Mouse (Mus musculus): ENCODE measurements around the gene Rnf166.

The Rnf166 gene

DNA sequence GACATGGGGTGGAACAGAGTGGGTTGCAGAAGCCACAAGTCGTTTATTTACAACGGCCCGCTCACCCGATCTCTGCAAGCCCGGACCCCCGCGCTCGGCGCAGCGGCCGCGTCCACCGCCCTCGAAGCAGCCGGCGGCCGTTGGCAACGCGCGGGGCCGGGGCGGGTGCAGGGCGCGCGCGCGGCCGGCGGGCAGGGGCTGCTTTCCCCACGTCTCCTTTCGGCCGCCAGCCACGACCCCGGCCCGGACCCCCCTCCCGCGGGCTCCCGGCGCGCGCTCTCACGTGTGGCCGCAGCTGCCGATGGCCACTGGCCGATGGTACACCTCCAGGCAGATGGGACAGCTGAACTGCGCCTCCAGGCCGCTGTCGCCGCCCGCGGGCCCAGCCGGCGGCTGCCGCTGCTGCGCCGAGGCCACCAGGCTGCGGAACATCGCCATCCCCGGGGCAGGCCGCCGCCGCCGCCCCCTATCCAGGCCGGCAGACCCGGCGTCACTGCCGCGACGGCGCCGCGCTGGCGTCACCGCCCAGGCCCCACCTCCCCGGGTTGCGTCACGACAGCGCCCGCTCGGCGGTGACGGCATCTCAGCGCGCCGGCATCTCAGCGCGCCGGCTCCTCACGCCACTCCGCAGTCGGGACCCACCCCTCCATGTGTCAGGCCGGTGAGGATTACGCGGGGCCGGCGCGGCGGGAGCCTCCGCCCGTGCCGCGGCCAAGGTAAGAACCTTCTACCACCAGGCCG is at the start of gene Rnf166, which contains the start of gene Ctu2:
Gene Rnf166 (minus strand): TSS at position 485 of the 741 bp plus-strand sequence.
Gene Ctu2 (plus strand): TSS at position 564 of the 741 bp plus-strand sequence.
- DNase-seq: peak; percentile 95

DNA sequence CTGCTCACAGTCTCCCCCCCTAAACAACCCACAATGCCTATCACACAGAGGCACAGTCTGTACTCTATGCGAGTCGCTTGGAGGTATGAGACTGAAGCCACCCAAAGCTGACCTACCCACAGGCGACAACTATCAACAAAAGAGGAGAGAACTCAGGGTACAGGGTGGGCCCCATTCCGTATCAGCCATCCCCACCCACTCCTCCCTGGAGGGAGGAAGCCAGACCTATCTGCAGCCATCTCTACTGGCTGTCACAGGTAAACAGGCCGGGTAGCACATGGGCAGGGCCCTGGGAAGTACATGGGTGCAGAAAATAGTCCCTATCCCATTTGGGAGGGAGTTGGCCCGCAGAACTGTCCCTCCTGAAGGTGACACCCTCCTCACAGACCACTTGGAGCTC is 49.1 kb upstream of the Rnf166 start:
- DNase-seq: no peak

DNA sequence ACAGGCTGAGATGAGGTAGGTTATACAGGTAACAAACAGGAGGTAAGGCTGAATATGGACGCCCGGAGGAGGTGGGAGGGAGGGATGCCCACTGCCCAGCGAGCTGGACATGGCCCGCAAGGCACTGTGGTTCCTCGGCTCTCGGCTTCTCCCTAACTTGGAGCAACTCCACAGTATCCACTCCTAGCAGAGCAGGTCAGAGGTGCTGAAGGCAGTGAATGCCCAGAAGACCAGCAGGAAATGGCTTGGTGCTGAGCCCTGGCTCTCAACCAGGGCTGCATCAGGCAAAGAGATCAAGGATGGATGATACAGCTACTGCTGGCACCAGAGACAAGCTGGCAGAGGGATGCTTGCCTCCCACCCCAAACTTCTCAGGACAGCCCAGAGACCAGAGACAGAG is 48.6 kb upstream of the Rnf166 start:
- DNase-seq: no peak

DNA sequence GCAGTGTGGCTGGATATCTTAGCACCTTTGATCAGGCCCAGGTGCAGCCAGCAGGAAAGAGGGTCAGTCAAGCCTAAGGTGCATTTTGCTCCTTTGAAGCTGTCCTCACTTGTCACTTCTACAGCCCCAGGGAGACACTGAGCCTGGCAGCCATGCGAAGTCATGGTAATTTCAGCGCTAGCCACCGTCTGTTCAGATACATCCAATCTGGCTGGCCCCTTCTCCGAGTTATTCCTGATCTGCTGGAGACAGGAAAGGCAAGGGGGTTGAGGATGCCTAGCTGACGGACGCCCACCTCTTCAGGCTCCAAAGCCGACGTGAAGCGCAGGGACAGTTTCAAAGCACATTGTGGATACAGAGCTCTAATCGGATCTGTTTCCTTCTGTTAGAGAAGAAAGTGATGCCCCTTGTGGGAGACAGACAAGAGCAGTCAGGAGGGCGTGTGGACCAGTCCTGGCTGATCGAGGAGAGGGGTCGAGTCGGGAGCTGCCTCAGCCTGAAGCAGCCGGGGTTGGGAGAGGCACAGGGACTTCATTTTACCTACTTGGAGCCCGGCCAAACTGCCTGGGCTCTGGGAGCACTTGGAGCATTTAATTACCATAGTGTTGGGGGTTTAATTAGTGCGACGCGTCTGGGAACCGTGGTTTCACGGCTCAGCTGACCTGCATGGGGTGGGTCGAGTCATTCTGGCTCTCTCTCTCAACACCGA is 47.9 kb upstream of the Rnf166 start:
- DNase-seq: no peak

DNA sequence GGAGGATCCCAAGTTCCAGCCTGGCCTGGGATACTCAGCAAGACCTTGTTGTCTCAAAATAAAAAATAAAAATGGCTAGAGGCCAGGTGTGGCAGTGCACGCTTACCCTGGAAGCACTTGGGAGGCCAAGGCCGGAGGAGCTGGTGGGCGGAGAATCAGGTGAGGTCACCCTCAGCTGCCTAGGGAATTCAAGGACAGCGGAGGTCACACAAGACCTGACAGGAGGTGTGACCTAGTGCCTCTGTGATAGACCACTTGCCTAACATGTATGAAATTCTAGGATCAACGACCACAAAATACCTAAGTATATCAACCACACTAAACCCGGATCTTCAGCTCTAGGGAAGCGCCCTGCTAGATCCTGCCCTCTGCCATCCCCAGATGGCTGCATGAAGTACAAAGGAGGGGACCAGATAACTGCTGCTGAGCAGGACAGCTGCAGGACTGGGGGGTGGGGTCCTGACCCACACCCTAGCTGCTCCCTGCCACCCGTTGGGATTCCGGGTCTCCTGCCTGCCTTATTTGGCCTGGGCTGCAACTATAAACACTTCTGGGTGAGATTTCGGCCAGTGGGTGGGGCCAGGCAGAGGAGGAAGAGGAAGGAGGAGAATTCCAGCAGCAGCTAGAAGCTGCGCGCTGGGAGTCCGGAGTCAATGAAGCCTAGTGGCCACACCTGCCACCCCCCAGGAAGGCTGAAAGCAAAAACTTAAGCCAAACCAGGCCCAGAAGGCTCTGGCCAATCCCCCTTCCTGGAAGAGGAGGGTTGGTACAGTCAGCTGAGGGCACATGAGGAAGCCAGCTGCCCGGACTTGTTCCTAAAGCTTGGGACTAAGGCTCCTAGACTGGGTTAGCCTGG is 47.2 kb upstream of the Rnf166 start:
- no peak for DNase-seq

DNA sequence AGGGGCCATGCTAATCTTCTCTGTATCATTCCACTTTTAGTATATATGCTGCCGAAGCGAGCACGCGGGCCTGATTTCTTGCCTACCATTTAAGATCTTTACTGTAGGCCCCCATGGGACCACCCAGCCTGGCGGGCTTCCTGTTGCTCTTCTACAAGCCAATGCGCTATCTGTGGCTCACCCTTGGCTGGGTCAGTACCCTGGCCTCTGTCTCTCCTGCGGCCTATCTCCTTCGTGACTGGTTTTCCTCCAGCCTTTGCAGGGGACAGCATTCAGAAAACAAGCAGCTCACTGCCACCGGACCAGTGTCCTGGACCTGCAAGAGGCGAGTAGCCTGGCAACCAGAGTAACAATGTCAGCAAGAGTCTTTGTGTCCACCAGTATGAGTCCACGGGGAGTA is 44.7 kb upstream of the Rnf166 start:
- DNase-seq: no peak

DNA sequence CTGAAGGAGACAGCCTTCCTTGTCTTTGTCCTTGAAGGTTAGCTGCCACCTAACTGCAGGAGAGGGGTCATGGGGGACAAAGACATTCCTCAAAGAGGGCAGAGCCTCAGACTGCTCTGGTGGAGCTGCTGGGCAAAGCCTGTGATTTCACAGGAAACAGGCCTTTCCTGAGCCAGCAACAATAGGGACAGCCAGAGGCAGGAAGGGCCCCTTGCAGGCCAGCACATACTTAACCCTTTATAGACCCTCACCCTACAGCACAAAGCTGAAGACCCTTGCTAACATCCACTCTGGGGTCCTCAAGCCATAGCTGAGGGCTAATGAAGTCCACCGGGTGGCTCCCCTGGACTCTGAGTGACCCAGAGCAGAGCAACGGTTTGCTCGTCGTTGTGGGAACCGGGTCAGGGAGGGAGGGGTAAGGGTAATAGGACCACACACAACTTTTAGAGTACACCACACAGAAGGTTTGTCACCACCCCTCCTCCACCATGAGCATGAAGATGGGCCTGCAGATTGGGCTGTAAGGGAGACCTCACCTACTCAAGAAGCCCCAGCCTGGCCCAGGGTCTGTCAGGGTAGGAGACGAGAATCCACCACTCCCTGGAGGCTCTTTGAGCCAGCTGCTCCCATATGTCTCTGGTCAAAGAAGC is 41.8 kb upstream of the Rnf166 start:
- no peak for DNase-seq

DNA sequence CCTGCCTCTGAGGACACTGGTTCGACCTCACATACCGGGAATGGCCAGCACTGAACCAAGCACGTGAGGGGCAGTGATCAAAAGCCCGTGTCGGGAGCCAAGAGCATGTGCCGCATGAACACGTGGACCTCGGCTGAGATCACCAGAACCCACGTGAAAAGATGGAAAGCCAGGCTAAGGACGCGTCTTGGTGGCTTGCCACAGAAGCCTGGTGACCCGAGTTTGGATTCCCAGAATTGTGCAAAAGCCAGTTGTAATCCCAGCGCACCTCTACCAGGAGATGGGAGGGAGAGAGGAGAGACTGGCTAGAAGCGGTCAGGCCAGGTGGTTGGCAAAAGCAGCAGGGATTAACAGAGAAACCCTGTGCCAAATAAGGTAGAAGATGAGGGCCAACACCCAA is 39.8 kb upstream of the Rnf166 start:
- no peak for DNase-seq

DNA sequence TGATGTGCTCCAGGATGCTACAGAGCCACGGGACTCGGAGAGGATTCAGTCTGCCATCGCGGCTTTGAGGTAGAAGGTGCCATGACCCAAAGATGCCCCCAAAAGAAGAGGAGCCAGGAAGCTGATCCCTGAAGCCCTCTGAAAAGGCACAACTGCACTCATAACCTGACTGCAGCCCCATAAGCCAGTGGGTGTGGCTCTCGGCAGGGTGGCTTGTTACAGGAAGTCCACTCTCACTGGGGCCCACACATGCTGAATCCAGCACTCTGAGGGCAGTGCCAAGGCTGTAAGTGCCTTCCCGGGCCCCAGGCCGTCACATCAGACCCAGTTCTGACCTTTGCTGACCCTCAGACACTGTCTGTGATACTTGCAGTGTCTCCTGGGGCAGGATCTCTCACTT is 36.5 kb upstream of the Rnf166 start:
- DNase-seq: no peak

DNA sequence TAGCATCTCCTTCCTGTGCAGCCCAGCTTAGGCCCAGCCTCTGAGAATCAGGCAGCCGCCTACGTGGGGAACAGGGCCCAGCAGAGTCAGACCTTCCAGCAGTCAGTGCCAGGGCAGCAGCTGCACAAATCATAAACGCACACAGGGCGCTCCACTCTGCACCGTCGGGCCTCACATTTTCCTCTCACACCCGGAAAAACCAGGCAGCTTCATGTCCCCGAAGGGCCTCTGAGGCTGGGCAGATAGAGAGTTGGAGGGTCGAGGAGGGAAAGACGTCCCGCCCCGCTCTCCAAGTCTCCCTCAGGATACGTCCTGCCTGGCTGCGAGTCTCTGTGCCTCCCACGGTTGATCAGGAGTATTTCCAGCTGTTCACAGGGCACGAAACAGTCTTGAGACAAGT is 35.7 kb upstream of the Rnf166 start:
- no peak for DNase-seq

DNA sequence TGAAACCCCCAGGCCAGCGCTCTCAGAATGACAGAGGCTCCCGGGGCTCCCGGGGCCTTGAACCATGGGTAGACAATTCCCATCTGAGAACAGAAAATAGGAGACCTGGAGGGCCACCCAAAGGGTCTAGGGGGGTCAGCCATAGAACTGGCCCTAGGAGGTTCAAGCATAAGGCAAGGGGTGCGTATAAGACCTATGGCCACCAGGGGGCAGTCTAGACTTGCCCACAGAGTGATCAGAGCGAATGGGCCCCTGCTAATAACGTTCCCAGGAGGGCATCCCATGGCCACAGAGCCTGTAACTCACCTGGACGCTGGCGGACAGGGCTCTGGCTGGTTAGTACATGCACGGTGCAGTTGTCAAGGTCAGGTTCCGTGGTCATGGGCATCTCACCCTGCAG is 25.0 kb upstream of the Rnf166 start:
- DNase-seq: peak; percentile 76

DNA sequence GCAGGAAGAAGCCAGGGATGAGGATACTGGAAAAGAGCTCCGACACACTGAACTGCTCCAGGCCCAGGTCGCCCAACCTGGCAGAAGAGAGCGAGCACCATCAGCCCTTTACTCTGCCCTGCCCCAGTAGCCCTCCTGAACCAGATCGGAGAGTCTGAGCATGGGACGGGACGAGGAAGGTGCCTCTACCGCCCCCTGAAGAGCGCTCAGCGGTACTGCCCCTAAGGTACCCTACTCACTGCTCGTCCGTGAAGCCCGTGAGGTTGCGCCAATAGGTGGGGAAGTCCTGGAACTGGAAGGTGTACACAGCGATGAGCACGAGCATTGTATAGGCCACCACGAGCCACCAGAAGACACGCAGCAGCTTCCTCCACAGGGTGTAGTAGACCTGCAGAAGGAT is 22.0 kb upstream of the Rnf166 start:
- peak; percentile 18 for DNase-seq

DNA sequence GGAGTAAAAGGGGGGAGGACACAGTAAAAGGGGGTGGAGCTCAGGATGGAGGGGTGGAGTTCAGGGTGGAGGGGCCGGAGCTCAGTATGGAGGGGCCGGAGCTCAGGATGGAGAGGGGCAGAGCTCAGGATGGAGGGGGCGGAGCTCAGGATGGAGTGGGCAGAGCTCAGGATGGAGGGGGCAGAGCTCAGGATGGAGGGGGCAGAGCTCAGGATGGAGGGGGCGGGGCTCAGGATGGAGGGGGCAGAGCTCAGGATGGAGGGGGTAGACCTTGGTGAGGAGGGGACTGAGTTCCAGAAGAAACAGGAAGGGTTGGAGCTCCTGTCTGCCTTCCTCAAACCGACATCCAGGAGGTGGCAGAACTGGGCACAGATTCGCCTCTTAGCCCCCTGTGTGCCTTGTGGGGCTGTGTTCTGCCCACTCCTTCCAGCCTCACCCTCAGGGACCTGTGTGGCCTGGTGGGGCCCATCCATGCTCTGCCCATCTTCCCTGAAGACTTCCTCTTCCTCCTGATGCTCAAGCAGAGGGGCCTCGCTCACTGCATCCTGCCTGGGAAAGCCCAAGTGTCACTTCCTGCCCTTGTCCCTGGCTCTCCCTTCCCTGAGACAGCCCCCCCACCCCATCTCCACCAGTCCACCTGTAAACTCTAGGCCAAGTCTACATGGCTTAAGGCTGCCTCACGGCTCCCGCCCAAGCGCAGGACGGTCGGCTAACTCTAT is 21.3 kb upstream of the Rnf166 start:
- DNase-seq: no peak

DNA sequence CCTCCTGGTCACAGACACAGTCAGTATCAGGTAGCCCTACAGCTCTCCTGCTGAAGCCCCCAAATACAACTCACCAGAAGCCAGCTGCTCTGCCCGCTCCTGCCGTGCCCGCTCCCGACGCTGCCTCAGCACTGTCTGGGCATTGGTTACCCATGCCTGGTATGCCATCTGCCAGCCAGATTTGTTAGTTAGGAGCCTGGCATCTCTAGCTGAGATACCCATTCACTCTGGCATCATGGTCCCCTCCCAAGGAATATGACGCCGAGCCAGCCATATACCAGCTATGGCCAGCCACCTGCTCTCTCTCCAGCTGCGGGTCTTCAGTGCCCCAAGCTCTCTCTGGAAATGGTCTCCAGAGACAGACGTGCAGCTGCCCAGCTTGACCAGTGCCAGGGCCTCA is 12.5 kb upstream of the Rnf166 start:
- DNase-seq: no peak

DNA sequence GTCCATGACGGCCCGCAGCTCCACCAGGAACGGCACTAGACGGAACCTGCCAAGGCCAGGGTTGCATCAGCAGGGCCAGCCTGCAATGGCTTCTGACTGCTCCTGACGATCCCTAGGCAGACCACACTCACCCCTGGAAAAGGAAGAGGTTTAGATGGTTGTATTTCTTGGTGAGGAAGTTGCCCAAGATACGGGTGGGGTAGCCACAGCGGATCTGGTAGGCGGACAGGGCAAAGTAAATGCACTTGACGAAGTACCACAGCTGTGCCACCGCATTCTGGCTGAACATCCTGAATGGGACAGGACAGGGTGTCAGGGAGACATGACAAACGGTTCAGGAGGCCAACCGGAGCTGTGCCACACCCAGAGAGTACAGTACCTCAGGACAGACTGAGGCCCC is 9.0 kb upstream of the Rnf166 start:
- no peak for DNase-seq

DNA sequence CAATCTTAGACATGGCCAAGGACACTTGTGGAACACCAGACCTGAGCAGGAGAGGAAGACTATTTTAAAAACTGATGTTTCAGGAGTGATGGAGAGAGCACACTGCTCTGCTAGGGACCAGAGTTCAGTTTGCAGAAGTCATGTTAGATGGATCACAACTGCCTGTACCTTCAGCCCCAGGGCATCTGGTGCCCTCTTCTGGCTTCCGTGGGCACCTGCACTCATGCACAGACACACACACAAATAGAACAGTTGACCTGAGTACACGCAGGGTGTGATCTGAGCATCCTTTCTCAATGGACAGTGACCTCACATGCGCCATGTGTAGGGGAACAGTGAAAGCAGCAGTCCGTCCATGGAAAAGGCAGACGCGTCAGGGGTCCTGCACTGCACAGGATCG is 8.0 kb upstream of the Rnf166 start:
- DNase-seq: peak; percentile 32

DNA sequence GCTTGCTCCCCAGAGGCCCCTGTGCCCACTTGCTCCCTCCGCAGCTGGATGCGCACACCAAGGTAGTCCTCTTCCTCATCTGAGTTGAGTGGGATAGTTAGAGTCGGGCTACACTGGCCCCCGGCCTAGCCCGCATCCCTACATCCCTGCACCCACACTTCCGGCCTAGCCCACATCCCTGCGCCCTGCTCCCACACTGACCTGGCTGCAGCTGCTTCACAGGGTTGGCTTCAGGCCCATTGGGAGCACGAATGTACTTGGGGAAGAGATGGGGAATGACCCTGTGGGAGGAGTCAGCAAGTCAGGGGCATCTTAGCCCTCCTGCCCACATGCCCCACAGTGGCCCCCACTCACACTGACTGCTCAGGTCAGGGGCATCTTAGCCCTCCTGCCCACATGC is 6.6 kb upstream of the Rnf166 start:
- DNase-seq: no peak

DNA sequence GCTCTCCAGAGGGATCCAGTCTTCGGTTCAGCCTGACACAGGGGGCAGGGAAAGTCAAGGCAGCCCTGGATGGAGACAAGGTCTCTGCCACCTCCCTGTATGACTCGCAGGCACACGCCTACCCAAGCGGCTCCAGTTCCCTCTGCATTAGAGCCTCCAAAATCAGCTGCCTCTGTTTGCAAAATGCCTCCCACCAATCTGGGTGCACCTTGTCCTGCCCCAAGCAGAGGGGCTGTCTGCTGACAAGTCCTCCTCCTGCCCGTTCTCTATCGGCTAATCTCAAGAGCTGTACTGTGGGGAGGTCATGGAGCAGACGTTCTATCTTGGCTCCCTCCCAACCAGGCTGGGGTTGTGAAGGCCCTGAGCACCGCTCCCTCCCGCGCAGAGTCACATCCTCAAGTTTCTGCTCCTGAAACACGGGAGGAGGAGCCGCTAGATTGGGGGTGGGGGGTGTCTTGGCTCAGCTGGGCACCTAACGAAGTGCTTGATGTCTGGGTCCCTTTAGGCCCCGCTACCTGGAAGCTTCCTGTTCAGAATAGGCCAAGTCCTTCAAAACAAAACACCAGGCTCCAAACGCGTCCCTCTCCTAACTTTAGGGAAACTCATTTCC is 808 bp downstream of the Rnf166 start:
- peak; percentile 67 for DNase-seq

DNA sequence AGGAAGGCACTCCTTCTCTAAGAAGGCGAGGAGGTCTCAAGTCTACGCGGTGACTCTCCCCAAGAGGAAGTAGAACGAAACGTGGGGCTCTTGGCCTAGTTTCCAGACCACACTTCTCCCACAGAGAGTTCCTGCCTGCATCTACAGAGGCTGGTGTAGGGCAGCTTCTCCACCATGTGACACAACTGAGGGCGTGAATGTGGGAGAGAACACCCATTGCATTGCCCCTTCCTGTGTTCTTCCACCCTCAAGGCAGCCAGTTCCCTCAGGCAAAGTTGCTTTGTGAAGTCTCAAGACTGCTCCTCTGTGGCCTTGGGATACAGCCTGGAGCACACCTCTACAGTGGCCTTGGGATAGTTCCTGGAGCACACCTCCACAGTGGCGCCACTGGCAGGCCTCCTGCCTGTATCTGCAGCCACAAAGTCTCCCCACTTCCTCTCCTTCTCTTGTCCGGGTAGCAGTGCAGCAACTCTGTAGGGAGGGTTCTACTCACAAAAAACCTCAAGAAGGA is 1.9 kb downstream of the Rnf166 start:
- DNase-seq: peak; percentile 83

DNA sequence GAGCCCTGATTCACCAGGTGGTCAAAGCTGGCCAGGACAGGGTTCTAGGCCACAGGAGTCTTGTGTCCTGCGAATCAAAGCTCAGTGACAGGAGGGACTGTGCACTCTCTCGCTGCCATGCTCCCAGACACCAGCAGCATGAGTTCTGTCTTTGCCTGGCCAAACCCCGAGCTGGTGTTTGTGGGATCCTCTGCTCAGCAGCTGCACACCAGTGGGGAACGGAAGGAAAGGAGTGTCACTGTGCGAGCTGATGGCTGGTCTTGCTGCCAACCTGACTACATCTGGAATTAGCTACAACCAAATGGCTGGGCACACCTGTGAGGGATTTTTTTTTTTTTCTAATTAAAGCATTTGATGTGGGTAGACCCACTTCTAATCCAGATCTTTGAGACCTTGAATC is 5.2 kb downstream of the Rnf166 start:
- DNase-seq: peak; percentile 75

DNA sequence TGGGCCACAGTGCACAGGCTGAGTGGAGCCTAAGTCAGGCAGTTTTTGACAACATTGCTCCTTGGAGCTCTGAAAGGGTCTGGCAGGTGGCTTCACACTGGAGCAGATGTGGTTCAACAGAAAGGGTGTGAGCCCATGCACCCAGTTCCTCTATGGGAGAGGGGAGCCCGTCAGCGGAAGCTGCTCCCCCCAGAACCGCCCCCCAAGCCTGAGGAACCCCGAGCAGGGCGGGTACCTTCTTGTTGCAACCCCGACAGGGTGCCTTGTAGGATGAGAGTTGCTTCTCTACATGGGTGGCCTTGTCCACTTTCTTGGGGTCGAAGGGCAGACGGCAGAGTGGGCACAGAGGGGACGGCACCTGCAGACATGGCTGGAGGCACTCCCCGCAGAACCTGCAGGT is 5.9 kb downstream of the Rnf166 start:
- DNase-seq: peak; percentile 90

DNA sequence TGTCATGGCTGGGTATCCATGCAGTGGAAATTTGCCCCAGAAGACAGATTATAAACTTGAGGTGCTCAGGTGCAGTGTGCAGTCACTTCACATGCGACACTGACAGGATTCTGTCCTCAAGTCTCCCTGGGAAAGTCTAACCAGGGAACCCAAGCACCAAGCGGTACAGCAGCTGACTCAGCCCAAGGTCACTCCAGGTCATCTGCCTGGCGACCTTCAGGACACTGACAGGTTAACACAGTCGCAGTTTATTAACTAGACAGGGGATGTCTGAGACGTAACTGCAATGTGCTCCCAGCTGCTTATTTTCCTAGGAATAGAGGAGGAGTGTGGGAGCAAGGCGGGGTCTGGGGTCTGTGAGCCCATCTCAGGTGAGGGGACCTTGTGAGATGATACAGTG is 6.5 kb downstream of the Rnf166 start:
- no peak for DNase-seq
